Mouse (Mus musculus): ENCODE measurements at regions not wholly inside any gene's neighbourhood (a gene's known extent, or its start where the extent isn't known, plus 50 kb on each side); places are given as distances from the start of the nearest gene placed in this dataset.

- no peak for DNase-seq
Measured at GRCm38 (mm10) chr16:75487915-75488314, 97.9 kb downstream of the Lipi start.

GRCm38 (mm10) chr16:75483878-75484277, 102.0 kb downstream of the Lipi start:
- DNase-seq = no peak

- DNase-seq = no peak
Measured at GRCm38 (mm10) chr16:75465420-75465975, 120.4 kb downstream of the Lipi start.

- DNase-seq = no peak
Measured at GRCm38 (mm10) chr16:75462136-75462535, 123.7 kb downstream of the Lipi start.

GRCm38 (mm10) chr16:75446901-75447514, 138.9 kb downstream of the Lipi start:
- DNase-seq = no peak

- DNase-seq = no peak
Measured at GRCm38 (mm10) chr16:75439296-75439695, 146.6 kb downstream of the Lipi start.

- no peak for DNase-seq
Measured at GRCm38 (mm10) chr16:75433227-75433626, 152.6 kb downstream of the Lipi start.

GRCm38 (mm10) chr16:75384526-75385222, 201.2 kb downstream of the Lipi start:
- DNase-seq = no peak

GRCm38 (mm10) chr16:75381191-75381590, 204.7 kb downstream of the Lipi start:
- DNase-seq = no peak

GRCm38 (mm10) chr16:75369700-75370099, 216.2 kb downstream of the Lipi start:
- no peak for DNase-seq

- DNase-seq = no peak
Measured at GRCm38 (mm10) chr16:75366727-75367126, 219.1 kb downstream of the Lipi start.

- no peak for DNase-seq
Measured at GRCm38 (mm10) chr16:75365361-75365994, 220.4 kb downstream of the Lipi start.

- no peak for DNase-seq
Measured at GRCm38 (mm10) chr16:75362095-75362494, 223.8 kb downstream of the Lipi start.

- no peak for DNase-seq
Measured at GRCm38 (mm10) chr16:75360791-75361190, 225.1 kb downstream of the Lipi start.

GRCm38 (mm10) chr16:75353394-75353793, 232.5 kb downstream of the Lipi start:
- DNase-seq = no peak

- DNase-seq = no peak
Measured at GRCm38 (mm10) chr16:75344201-75344927, 241.5 kb downstream of the Lipi start.

GRCm38 (mm10) chr16:75343028-75343901, 242.6 kb downstream of the Lipi start:
- peak; percentile 13 for DNase-seq

GRCm38 (mm10) chr16:75334228-75334627, 251.6 kb downstream of the Lipi start:
- DNase-seq = no peak

- no peak for DNase-seq
Measured at GRCm38 (mm10) chr16:75333750-75334149, 252.1 kb downstream of the Lipi start.

- DNase-seq = no peak
Measured at GRCm38 (mm10) chr16:75332853-75333252, 253.0 kb downstream of the Lipi start.

GRCm38 (mm10) chr16:75325296-75325695, 260.6 kb downstream of the Lipi start:
- DNase-seq = no peak

- DNase-seq = no peak
Measured at GRCm38 (mm10) chr16:75304743-75305142, 281.1 kb downstream of the Lipi start.
